Mouse (Mus musculus) MEL (cell line): ENCODE results near the gene Scn1b. TPM values are rescaled to one million over a fixed set of nuclear protein-coding genes. Genes with fewer than 3 reads are reported as not detected.

Experiments
- DNase-seq: peaks from one replicate; pipeline ENCODE4 v3.0.0; 2011; ENCODE audit warnings: low read depth, low spot score
- H3K27ac ChIP-seq: 2 replicates; pipeline ENCODE4 v1.5.1; 2012; ENCODE audit warnings: low read depth, mild to moderate bottlenecking, control low read depth, low read length, moderate library complexity; ENCODE audit not compliant: control insufficient read depth
- H3K27me3 ChIP-seq, 2 experiments: fragments of 150-350 bp in 1 of 2; sonication (generic) in 1 of 2; 2 replicates each; pipeline ENCODE4 v1.6.1; 2012; ENCODE audit warnings: low read length in 2 of 2, mild to moderate bottlenecking in 2 of 2, improper control_type of control experiment in 1 of 2, moderate library complexity in 1 of 2; ENCODE audit not compliant: insufficient read depth in 2 of 2, control insufficient read depth in 1 of 2
- H3K36me3 ChIP-seq, 2 experiments: 2 replicates each; pipeline ENCODE4 v1.6.1; 2012 to 2014; ENCODE audit warnings: low read length in 2 of 2, improper control_type of control experiment in 1 of 2, inconsistent platforms in 1 of 2, mild to moderate bottlenecking in 1 of 2; ENCODE audit not compliant: insufficient read depth in 2 of 2, control insufficient read depth in 1 of 2
- H3K4me1 ChIP-seq, 2 experiments: fragments of 150-350 bp in 1 of 2; sonication (generic) in 1 of 2; 2 replicates each; pipeline ENCODE4 v1.6.1; 2012; ENCODE audit warnings: low read length in 2 of 2, improper control_type of control experiment in 1 of 2, mild to moderate bottlenecking in 1 of 2; ENCODE audit not compliant: insufficient read depth in 2 of 2, control insufficient read depth in 1 of 2
- H3K4me3 ChIP-seq, 2 experiments: fragments of 150-350 bp in 1 of 2; sonication (generic) in 1 of 2; 2 replicates each; pipeline ENCODE4 v1.5.1; 2012; ENCODE audit warnings: low read depth in 2 of 2, low read length in 2 of 2, mild to moderate bottlenecking in 2 of 2, moderate library complexity in 2 of 2, control low read depth in 1 of 2, improper control_type of control experiment in 1 of 2; ENCODE audit not compliant: control insufficient read depth in 1 of 2, insufficient read depth in 1 of 2
- H3K79me2 ChIP-seq: 2 replicates; pipeline ENCODE4 v1.6.1; 2012; ENCODE audit warnings: mild to moderate bottlenecking, low read length, moderate library complexity; ENCODE audit not compliant: control insufficient read depth, poor library complexity, insufficient read depth
- H3K9ac ChIP-seq: 2 replicates; pipeline ENCODE4 v1.6.1; 2012; ENCODE audit warnings: low read depth, mild to moderate bottlenecking, control low read depth, low read length, moderate library complexity; ENCODE audit not compliant: control insufficient read depth, poor library complexity, severe bottlenecking
- H3K9me3 ChIP-seq: fragments of 150-350 bp; sonication (generic); replicated peaks from 2 replicates; pipeline ENCODE4 v1.6.1; 2012; ENCODE audit warnings: mild to moderate bottlenecking, low read length, improper control_type of control experiment, moderate library complexity; ENCODE audit not compliant: insufficient read depth
- BHLHE40 ChIP-seq: IDR thresholded peaks from 2 replicates; pipeline ENCODE4 v1.6.1; 2012; ENCODE audit warnings: low read depth, mild to moderate bottlenecking, inconsistent platforms, low read length, improper control_type of control experiment, borderline replicate concordance
- E2F4 ChIP-seq: IDR thresholded peaks from 2 replicates; pipeline ENCODE4 v1.6.1; 2011; ENCODE audit warnings: low read depth, low read length, improper control_type of control experiment, borderline replicate concordance
- ELF1 ChIP-seq: IDR thresholded peaks from 2 replicates; pipeline ENCODE4 v1.6.1; 2014; ENCODE audit warnings: low read depth, mild to moderate bottlenecking, inconsistent platforms, low read length, improper control_type of control experiment, moderate library complexity
- ETS1 ChIP-seq: IDR thresholded peaks from 2 replicates; pipeline ENCODE4 v1.6.1; 2012; ENCODE audit warnings: low read depth, mild to moderate bottlenecking, inconsistent platforms, low read length, improper control_type of control experiment, moderate library complexity
- GABPA ChIP-seq: IDR thresholded peaks from 2 replicates; pipeline ENCODE4 v1.6.1; 2012; ENCODE audit warnings: low read depth, mild to moderate bottlenecking, inconsistent platforms, low read length, improper control_type of control experiment, moderate library complexity
- HCFC1 ChIP-seq: IDR thresholded peaks from 2 replicates; pipeline ENCODE4 v1.6.1; 2012; ENCODE audit warnings: low read depth, mild to moderate bottlenecking, inconsistent platforms, low read length, improper control_type of control experiment, moderate library complexity
- JUND ChIP-seq: IDR thresholded peaks from 2 replicates; pipeline ENCODE4 v1.6.1; 2011; ENCODE audit warnings: low read depth, mild to moderate bottlenecking, improper control_type of control experiment, low read length
- KAT2A ChIP-seq: conservative IDR thresholded peaks from 2 replicates; pipeline ENCODE4 v1.6.1; 2012; ENCODE audit warnings: low read depth, low read length, improper control_type of control experiment, inconsistent platforms
- MAZ ChIP-seq: IDR thresholded peaks from 2 replicates; pipeline ENCODE4 v1.6.1; 2012; ENCODE audit warnings: low read depth, mild to moderate bottlenecking, inconsistent platforms, low read length, improper control_type of control experiment
- MEF2A ChIP-seq: IDR thresholded peaks from 2 replicates; pipeline ENCODE4 v1.6.1; 2014; ENCODE audit warnings: low read depth, mild to moderate bottlenecking, inconsistent platforms, low read length, improper control_type of control experiment; ENCODE audit not compliant: poor library complexity, insufficient replicate concordance, severe bottlenecking; ENCODE audit errors: extremely low read depth
- MXI1 ChIP-seq: IDR thresholded peaks from 2 replicates; pipeline ENCODE4 v1.6.1; 2011; ENCODE audit warnings: mild to moderate bottlenecking, low read depth, low read length, improper control_type of control experiment
- MYC ChIP-seq: IDR thresholded peaks from 2 replicates; pipeline ENCODE4 v1.6.1; 2011; ENCODE audit warnings: low read depth, mild to moderate bottlenecking, low read length, improper control_type of control experiment, moderate library complexity
- NRF1 ChIP-seq: IDR thresholded peaks from 2 replicates; pipeline ENCODE4 v1.6.1; 2014; ENCODE audit warnings: low read depth, mild to moderate bottlenecking, inconsistent platforms, low read length, improper control_type of control experiment, moderate library complexity; ENCODE audit not compliant: poor library complexity, insufficient read depth, severe bottlenecking
- POLR2AphosphoS5 ChIP-seq: IDR thresholded peaks from 2 replicates; pipeline ENCODE4 v1.6.1; 2012; ENCODE audit warnings: low read depth, borderline replicate concordance, mild to moderate bottlenecking, inconsistent platforms, low read length, moderate library complexity, mixed read lengths
- SIN3A ChIP-seq: IDR thresholded peaks from 2 replicates; pipeline ENCODE4 v1.6.1; 2012; ENCODE audit warnings: low read length, improper control_type of control experiment, inconsistent platforms
- SMC3 ChIP-seq: IDR thresholded peaks from 2 replicates; pipeline ENCODE4 v1.6.1; 2011; ENCODE audit warnings: low read depth, low read length, improper control_type of control experiment
- TAL1 ChIP-seq: IDR thresholded peaks from 2 replicates; pipeline ENCODE4 v1.6.1; 2012; ENCODE audit warnings: mild to moderate bottlenecking, inconsistent platforms, low read length, moderate library complexity, mixed read lengths
- TBP ChIP-seq: IDR thresholded peaks from 2 replicates; pipeline ENCODE4 v1.8.0; 2011; ENCODE audit warnings: low read depth, low read length, improper control_type of control experiment
- TCF12 ChIP-seq: IDR thresholded peaks from 2 replicates; pipeline ENCODE4 v1.6.1; 2014; ENCODE audit warnings: low read depth, mild to moderate bottlenecking, inconsistent platforms, low read length, improper control_type of control experiment, moderate library complexity
- UBTF ChIP-seq: IDR thresholded peaks from 2 replicates; pipeline ENCODE4 v1.6.1; 2012; ENCODE audit warnings: low read depth, mild to moderate bottlenecking, inconsistent platforms, low read length, improper control_type of control experiment, moderate library complexity, borderline replicate concordance; ENCODE audit not compliant: insufficient read depth
- USF1 ChIP-seq: IDR thresholded peaks from 2 replicates; pipeline ENCODE4 v1.6.1; 2014; ENCODE audit warnings: low read depth, mild to moderate bottlenecking, inconsistent platforms, low read length, improper control_type of control experiment, moderate library complexity
- USF2 ChIP-seq, 2 experiments: IDR thresholded peaks; 2 replicates each; pipeline ENCODE4 v1.6.1; 2011 to 2012; ENCODE audit warnings: improper control_type of control experiment in 2 of 2, low read length in 2 of 2, borderline replicate concordance in 1 of 2, inconsistent platforms in 1 of 2, low read depth in 1 of 2, mild to moderate bottlenecking in 1 of 2; ENCODE audit not compliant: insufficient read depth in 1 of 2
- ZC3H11A ChIP-seq: IDR thresholded peaks from 2 replicates; pipeline ENCODE4 v1.6.1; 2012; ENCODE audit warnings: low read depth, mild to moderate bottlenecking, inconsistent platforms, low read length, improper control_type of control experiment
- ZNF384 ChIP-seq: IDR thresholded peaks from 2 replicates; pipeline ENCODE4 v1.6.1; 2012; ENCODE audit warnings: low read depth, mild to moderate bottlenecking, inconsistent platforms, low read length, improper control_type of control experiment
- polyA plus RNA-seq, 2 experiments: library from polyadenylated mRNA; stranded (reverse) in 1 of 2; unstranded in 1 of 2; fragments of >175 nt in 1 of 2; fragments of >200 nt in 1 of 2; gene quantifications; 2 replicates each; pipeline versions ENCODE4 v1.2.1 to v1.2.4; 2012; ENCODE audit warnings: low replicate concordance in 2 of 2, low read depth in 1 of 2; ENCODE audit not compliant: insufficient read length in 2 of 2, insufficient read depth in 1 of 2, missing spikeins in 1 of 2
- total RNA-seq: library from RNA; depleted of rRNA; stranded (reverse); fragments of 300-350 nt; gene quantifications from 2 replicates; pipeline ENCODE4 v1.2.3, GENCODE M21; 2012

Scn1b gene
- total and polyA plus RNA-seq, 3 experiments: not detected

DNA sequence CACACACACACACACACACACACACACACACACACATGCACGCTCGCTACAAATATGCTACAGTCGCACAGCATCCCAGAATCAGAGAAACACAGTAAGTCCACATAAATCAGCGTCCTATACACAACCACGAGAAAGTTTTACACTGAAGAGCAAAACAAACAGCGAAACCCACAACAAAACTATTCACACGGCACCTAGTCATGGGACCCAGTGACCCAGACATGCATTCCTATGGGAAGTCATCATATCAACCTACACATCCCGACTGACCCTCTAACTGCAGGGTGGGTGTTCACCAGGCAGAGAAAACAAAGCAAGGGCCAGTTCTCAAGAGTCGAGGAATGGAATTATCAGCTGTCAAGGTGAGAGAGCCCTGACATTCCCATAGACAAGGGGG lies 22.5 kb upstream of the Scn1b start:
- TF ChIP-seq MAZ (no peak), TCF12 (no peak), KAT2A (no peak), MXI1 (no peak), GABPA (no peak), E2F4 (no peak), MEF2A (no peak), UBTF (no peak), POLR2AphosphoS5 (no peak), NRF1 (no peak), ZC3H11A (no peak), HCFC1 (no peak), USF2 (IDR thresholded peaks at IDR 0.05; ENCODE audit: borderline replicate concordance in 1 of 2, insufficient read depth in 1 of 2, low read depth in 1 of 2, low read length in 2 of 2) (no peak), BHLHE40 (no peak), ETS1 (no peak), TAL1 (no peak), MYC (no peak)
- Histone ChIP-seq H3K27ac (no peak overlapping the region), H3K27me3 (no peaks in the 10 kb centered on the region), H3K36me3 (peaks cover 0 to 9% of the 10 kb centered on the region in 2 experiments; a peak in 2 of 4 replicates), H3K79me2 (peaks cover 23% of the 10 kb centered on the region), H3K4me3 (peak overlapping the region; percentile 80 to 98; a peak in 3 of 4 replicates), H3K9ac (peak overlapping the region; percentile 93), H3K9me3 (no peaks in the 10 kb centered on the region), H3K4me1 (peaks cover 0 to 27% of the 10 kb centered on the region in 2 experiments; a peak in 3 of 4 replicates)
- no peak for DNase-seq

DNA sequence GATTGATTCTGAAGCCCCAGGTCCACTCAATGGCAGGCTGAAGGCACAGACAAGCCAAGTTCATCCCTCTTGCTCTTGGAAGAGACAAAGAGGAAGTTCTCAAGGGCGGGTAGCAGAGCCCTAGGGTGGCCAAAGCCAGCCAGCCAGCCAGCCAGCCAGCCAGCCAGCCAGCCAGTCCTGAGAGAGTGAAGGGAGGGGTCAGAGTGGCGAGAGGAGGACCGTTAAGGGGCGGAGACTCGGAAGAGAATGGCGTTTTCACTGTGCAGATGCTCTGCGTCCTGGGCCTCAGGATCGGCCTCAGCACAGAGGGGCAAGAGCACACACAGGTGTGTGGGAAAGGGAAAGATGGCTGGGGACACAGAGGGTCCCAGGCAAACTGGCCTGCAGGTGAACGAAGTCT lies 22.0 kb upstream of the Scn1b start:
- Histone ChIP-seq H3K36me3 (peaks cover 0 to 9% of the 10 kb centered on the region in 2 experiments; a peak in 2 of 4 replicates), H3K27ac (no peak overlapping the region), H3K9me3 (no peaks in the 10 kb centered on the region), H3K79me2 (peaks cover 23% of the 10 kb centered on the region), H3K9ac (no peak overlapping the region), H3K4me3 (peak overlapping the region; percentile 33 to 80; a peak in 3 of 4 replicates), H3K27me3 (no peaks in the 10 kb centered on the region), H3K4me1 (peaks cover 0 to 27% of the 10 kb centered on the region in 2 experiments; a peak in 3 of 4 replicates)
- peak; percentile 81 for DNase-seq
- peak; percentile 12; the same call in 1 of the 2 replicates for TF ChIP-seq SIN3A
- TF ChIP-seq USF1: no peak
- no peak for TF ChIP-seq SMC3
- no peak for TF ChIP-seq ZNF384
- TF ChIP-seq JUND: no peak
- TF ChIP-seq ELF1: no peak
- 0 out of 2 replicates have a peak, but pooled peaks have one; percentile 14 for TF ChIP-seq TBP
